Mouse (Mus musculus): ENCODE measurements around the gene Rnf214. TPM values are rescaled to one million over a fixed set of nuclear protein-coding genes. Genes with fewer than 3 reads are reported as not detected.

The Rnf214 gene
- total RNA-seq, 2 experiments from 2014 or later, result 30.6 to 31.4 TPM

GRCm38 (mm10) chr9:45828291-45828963, 78.3 kb downstream of the Rnf214 start, which contains the start of gene Cep164:
Gene Cep164, minus strand, starts transcription at chr9:45828691.
- intact Hi-C loops (cut with DNase I), result no loop called here
- DNase-seq (ENCODE audit: low spot score), result peak; percentile 86

GRCm38 (mm10) chr9:45827663-45828290, 78.9 kb downstream of the Rnf214 start:
- DNase-seq (ENCODE audit: low spot score), result no peak
- intact Hi-C loops (cut with DNase I), result no loop called here

GRCm38 (mm10) chr9:45818406-45819011, 88.2 kb downstream of the Rnf214 start:
- intact Hi-C loops (cut with DNase I), result no loop called here

GRCm38 (mm10) chr9:45815525-45815924, 91.2 kb downstream of the Rnf214 start:
- no peak for DNase-seq (ENCODE audit: low spot score)
- intact Hi-C loops (cut with DNase I), result no loop called here

More at GRCm38 (mm10) chr9:45818406-45819011, 88.2 kb downstream of the Rnf214 start:
- DNase-seq (ENCODE audit: low spot score), result no peak

- intact Hi-C loops (cut with DNase I), result no loop called here
- no peak for DNase-seq (ENCODE audit: low spot score)
Measured at GRCm38 (mm10) chr9:45815113-45815512, 91.6 kb downstream of the Rnf214 start.

Small RNAs within 50 kb of the gene (microRNA-seq; reads per million reads assigned to microRNA genes)
- gene Mir7087, result not detected

Other genes with a start within 250 kb of the Rnf214 start
- gene Cep164, start 78.2 kb downstream of the Rnf214 start, total RNA-seq (2021), result 1 to 10 TPM; 5.8 to 6.4 TPM
- 10 to 100 TPM; 31.6 to 33.1 TPM for gene Bace1, start 68.3 kb downstream of the Rnf214 start, total RNA-seq (2021)
- gene Pcsk7, start 414 bp downstream of the Rnf214 start, total RNA-seq (2021), result 10 to 100 TPM; 17.1 to 18.9 TPM
- gene Tagln, start 29.1 kb upstream of the Rnf214 start, total RNA-seq (2021), result 10 to 100 TPM; 45.4 to 93.0 TPM
- gene Sidt2, start 48.3 kb upstream of the Rnf214 start, total RNA-seq (2021), result 10 to 100 TPM; 70.9 to 76.5 TPM
- 10 to 100 TPM; 55.1 to 62.3 TPM for gene Pafah1b2, start 105.8 kb upstream of the Rnf214 start, total RNA-seq (2021)
- gene Sik3, start 105.9 kb upstream of the Rnf214 start, total RNA-seq (2021), result 10 to 100 TPM; 65.6 to 67.2 TPM